Mouse (Mus musculus) spleen, postnatal 4 days (tissue): ENCODE measurements around the gene Nudt21.

Experiments used
- DNase-seq, 2 experiments: peaks; one replicate each; pipeline ENCODE4 v3.0.0; 2022; ENCODE audit warnings: low spot score in 2 of 2

Nudt21 gene

GRCm38 (mm10) chr8:93998961-93999360 lies 37.9 kb downstream of the Nudt21 start:
- peak in 1 of 2 experiments; percentile 46 for DNase-seq

- no peak for DNase-seq
Measured at GRCm38 (mm10) chr8:93989739-93990138, 47.1 kb downstream of the Nudt21 start.

GRCm38 (mm10) chr8:93984731-93985130 lies 52.1 kb downstream of the Nudt21 start:
- DNase-seq, result no peak

GRCm38 (mm10) chr8:93983827-93984226 lies 53.0 kb downstream of the Nudt21 start:
- DNase-seq, result no peak

- no peak for DNase-seq
Measured at GRCm38 (mm10) chr8:93981679-93982215, 55.1 kb downstream of the Nudt21 start.

GRCm38 (mm10) chr8:93980141-93980540 lies 56.7 kb downstream of the Nudt21 start:
- DNase-seq, result no peak

GRCm38 (mm10) chr8:93976446-93977211 lies 60.2 kb downstream of the Nudt21 start:
- peak in 1 of 2 experiments; percentile 7 for DNase-seq

- no peak for DNase-seq
Measured at GRCm38 (mm10) chr8:93975358-93975757, 61.5 kb downstream of the Nudt21 start.

GRCm38 (mm10) chr8:93974602-93975186 lies 62.1 kb downstream of the Nudt21 start:
- DNase-seq, result peak in 1 of 2 experiments; percentile 9

GRCm38 (mm10) chr8:93973831-93974375 lies 62.9 kb downstream of the Nudt21 start:
- DNase-seq, result peak in 1 of 2 experiments; percentile 10

- DNase-seq, result peak in 1 of 2 experiments; percentile 6
Measured at GRCm38 (mm10) chr8:93972971-93973734, 63.7 kb downstream of the Nudt21 start.

GRCm38 (mm10) chr8:93972211-93972610 lies 64.6 kb downstream of the Nudt21 start:
- peak in 1 of 2 experiments; percentile 9 for DNase-seq

GRCm38 (mm10) chr8:93971451-93971850 lies 65.4 kb downstream of the Nudt21 start:
- DNase-seq, result peak in 1 of 2 experiments; percentile 10

GRCm38 (mm10) chr8:93969626-93970340 lies 67.0 kb downstream of the Nudt21 start:
- peak in 1 of 2 experiments; percentile 9 for DNase-seq

GRCm38 (mm10) chr8:93968293-93968692 lies 68.5 kb downstream of the Nudt21 start:
- no peak for DNase-seq
